Mouse (Mus musculus) cortical plate, adult 2 months (tissue): ENCODE measurements around the gene Myl7.

ENCODE experiments used
- CTCF ChIP-seq: fragments of 200-500 bp; IDR thresholded peaks from 2 replicates; pipeline ENCODE4 v1.5.1; 2011; ENCODE audit warnings: mild to moderate bottlenecking, control low read depth, low read length; ENCODE audit not compliant: insufficient read depth; ENCODE audit errors: extremely low read depth
- POLR2A ChIP-seq: fragments of 200-500 bp; IDR thresholded peaks from 2 replicates; pipeline ENCODE4 v1.6.1; 2011; ENCODE audit warnings: mild to moderate bottlenecking, low read length, control low read depth; ENCODE audit not compliant: insufficient read depth; ENCODE audit errors: extremely low read depth

- no peak for TF ChIP-seq POLR2A
- TF ChIP-seq CTCF = no peak
These were observed 36.0 kb downstream of the Myl7 start for GRCm38 (mm10) chr11:5862394-5863105.
